Mouse (Mus musculus) thymus, adult 2 months (tissue): ENCODE measurements around the gene Grip1. TPM values are rescaled to one million over a fixed set of nuclear protein-coding genes. Genes with fewer than 3 reads are reported as not detected.

ENCODE experiments used
- DNase-seq: peaks from one replicate; pipeline ENCODE4 v3.0.0; 2021
- H3K27ac ChIP-seq: fragments of 200-500 bp; 2 replicates; pipeline ENCODE4 v1.5.1; 2012; ENCODE audit warnings: low read length, control low read depth; ENCODE audit not compliant: control insufficient read depth, insufficient read depth
- H3K27me3 ChIP-seq: fragments of 200-500 bp; 2 replicates; pipeline ENCODE4 v1.6.1; 2012; ENCODE audit warnings: mild to moderate bottlenecking, low read length, moderate library complexity, mixed read lengths; ENCODE audit not compliant: control insufficient read depth, insufficient read depth
- H3K36me3 ChIP-seq: fragments of 200-500 bp; 2 replicates; pipeline ENCODE4 v1.6.1; 2012; ENCODE audit warnings: mild to moderate bottlenecking, low read length, moderate library complexity; ENCODE audit not compliant: control insufficient read depth, insufficient read depth
- H3K4me1 ChIP-seq: fragments of 200-500 bp; replicated peaks from 2 replicates; pipeline ENCODE4 v1.6.1; 2012; ENCODE audit warnings: low read length; ENCODE audit not compliant: control insufficient read depth, insufficient read depth
- H3K4me3 ChIP-seq: fragments of 200-500 bp; 2 replicates; pipeline ENCODE4 v1.5.1; 2012; ENCODE audit warnings: mild to moderate bottlenecking, low read length, control low read depth, moderate library complexity; ENCODE audit not compliant: control insufficient read depth, insufficient read depth
- CTCF ChIP-seq: fragments of 200-500 bp; IDR thresholded peaks from 2 replicates; pipeline ENCODE4 v1.5.1; 2012; ENCODE audit warnings: mild to moderate bottlenecking, control low read depth, low read length, moderate library complexity, borderline replicate concordance; ENCODE audit not compliant: control insufficient read depth, poor library complexity, insufficient read depth; ENCODE audit errors: extremely low read depth
- POLR2A ChIP-seq: fragments of 200-500 bp; IDR thresholded peaks from 2 replicates; pipeline ENCODE4 v1.6.1; 2012; ENCODE audit warnings: mild to moderate bottlenecking, low read length, control low read depth, moderate library complexity; ENCODE audit not compliant: control insufficient read depth, poor library complexity, insufficient read depth; ENCODE audit errors: extremely low read depth
- WGBS: fragments of 180-500 bp; shearing (Covaris S2); methylation state at CpG from one replicate; pipeline ENCODE4 v1.1.7; 2018; 5-methylcytosine and 5-hydroxymethylcytosine counted together
- polyA plus RNA-seq: library from polyadenylated mRNA; depleted of rRNA; stranded (reverse); fragments of >200 nt; gene quantifications from 2 replicates; pipeline ENCODE4 v1.2.3, GENCODE M21; 2012

Grip1 gene
- polyA plus RNA-seq, 1 experiment = 0.47 TPM

DNA sequence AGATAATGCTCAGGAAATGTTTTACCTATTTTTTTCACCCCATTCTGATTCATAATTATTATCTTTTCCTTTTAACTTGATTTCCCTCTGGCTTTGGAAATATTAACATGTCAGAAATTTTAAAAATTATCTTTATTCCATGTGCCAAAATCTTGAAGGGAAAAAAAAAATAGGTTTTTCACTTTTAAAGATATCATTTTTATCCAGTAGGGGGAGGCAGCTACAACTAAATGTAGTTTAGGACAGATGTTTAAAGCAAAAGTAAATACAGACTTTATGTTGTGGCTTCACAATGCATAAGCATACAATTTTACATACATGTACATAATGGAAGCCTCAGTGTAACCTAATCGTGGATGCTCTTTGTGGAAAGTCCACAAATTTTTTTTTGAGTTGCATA is 336.9 kb downstream of the Grip1 start:
- no peak for DNase-seq
- H3K27me3 ChIP-seq = no peaks in the 10 kb centered on the region
- TF ChIP-seq CTCF (no peak), POLR2A (no peak)
- H3K4me1 ChIP-seq = no peaks in the 10 kb centered on the region
- no peaks in the 10 kb centered on the region for H3K36me3 ChIP-seq
- 74% methylated on average over 1 of the region's 1 CpGs for WGBS
- H3K4me3 ChIP-seq = no peak overlapping the region
- H3K27ac ChIP-seq = no peak overlapping the region

GRCm38 (mm10) chr10:119802421-119802820 is 348.8 kb downstream of the Grip1 start:
- 73% methylated on average over 6 of the region's 6 CpGs for WGBS
- DNase-seq = no peak
- TF ChIP-seq POLR2A (no peak), CTCF (no peak)

DNA sequence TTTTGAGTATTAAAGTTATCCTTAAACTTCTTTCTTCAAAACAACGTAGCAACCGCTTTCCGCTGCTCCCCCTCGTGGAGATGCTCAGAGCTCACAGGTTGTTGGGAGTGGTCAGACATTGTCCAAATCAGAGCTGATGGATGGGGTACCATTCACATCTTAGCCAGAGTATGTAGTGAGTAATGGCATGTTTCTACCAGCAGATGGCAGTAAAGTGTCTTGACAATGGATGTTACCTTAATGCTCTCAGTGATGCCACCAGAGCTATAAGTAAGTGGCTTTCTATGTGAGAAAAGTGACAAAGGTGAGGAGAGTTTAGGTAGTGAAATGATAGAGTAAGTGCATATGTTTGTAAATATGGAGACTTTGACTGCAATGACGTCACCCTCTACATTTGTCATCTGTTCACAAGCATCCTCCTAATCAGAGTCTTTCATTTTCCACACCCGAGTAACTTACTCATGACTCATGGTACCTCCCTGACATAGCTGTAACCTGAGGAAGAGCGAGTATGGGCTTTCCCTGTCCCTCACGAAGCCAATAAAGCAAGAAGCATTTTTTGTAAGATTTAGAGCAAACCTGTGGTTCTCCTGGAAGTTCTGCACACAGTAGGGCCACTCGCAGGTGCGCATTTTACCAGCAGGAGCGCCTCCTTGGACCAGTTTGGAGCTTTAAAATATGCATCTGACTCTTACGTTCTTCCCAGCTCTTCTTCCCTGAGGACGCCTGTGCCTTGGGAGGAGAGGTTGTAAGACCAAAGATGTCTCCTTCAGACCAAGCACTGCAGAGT is 350.2 kb downstream of the Grip1 start:
- no peak overlapping the region for H3K27ac ChIP-seq
- DNase-seq = no peak
- TF ChIP-seq CTCF (no peak), POLR2A (no peak)
- H3K4me3 ChIP-seq = no peak overlapping the region
- WGBS = 60% methylated on average over 13 of the region's 13 CpGs
- H3K27me3 ChIP-seq = no peaks in the 10 kb centered on the region
- H3K36me3 ChIP-seq = no peaks in the 10 kb centered on the region
- no peaks in the 10 kb centered on the region for H3K4me1 ChIP-seq

More at GRCm38 (mm10) chr10:119802421-119802820, 348.8 kb downstream of the Grip1 start:
- Histone ChIP-seq H3K27ac (no peak overlapping the region), H3K27me3 (no peaks in the 10 kb centered on the region), H3K4me3 (no peak overlapping the region), H3K4me1 (no peaks in the 10 kb centered on the region), H3K36me3 (no peaks in the 10 kb centered on the region)

DNA sequence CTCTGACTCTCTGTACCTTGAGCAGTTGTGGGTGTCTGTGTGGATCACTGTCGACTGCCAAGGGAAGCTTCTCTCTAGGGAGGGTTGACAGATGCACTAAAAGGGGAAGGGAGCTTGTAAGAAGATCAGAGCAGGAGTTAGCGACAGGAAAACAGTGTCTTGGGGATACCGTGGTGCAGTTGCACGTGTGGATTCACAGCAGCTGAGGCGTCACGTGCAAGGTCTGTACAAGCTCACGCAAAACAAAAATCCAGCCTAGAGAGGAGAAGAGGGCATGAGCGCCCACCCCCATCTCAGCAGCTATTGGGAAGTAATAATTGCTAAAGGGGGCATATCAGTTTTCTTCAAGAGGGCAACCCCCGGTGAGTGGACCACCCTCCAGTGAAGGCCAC is 350.8 kb downstream of the Grip1 start:
- Histone ChIP-seq H3K36me3 (no peaks in the 10 kb centered on the region), H3K27me3 (no peaks in the 10 kb centered on the region), H3K4me1 (no peaks in the 10 kb centered on the region), H3K27ac (no peak overlapping the region), H3K4me3 (no peak overlapping the region)
- 82% methylated on average over 9 of the region's 9 CpGs for WGBS
- DNase-seq = no peak
- TF ChIP-seq CTCF = no peak
- TF ChIP-seq POLR2A = no peak

DNA sequence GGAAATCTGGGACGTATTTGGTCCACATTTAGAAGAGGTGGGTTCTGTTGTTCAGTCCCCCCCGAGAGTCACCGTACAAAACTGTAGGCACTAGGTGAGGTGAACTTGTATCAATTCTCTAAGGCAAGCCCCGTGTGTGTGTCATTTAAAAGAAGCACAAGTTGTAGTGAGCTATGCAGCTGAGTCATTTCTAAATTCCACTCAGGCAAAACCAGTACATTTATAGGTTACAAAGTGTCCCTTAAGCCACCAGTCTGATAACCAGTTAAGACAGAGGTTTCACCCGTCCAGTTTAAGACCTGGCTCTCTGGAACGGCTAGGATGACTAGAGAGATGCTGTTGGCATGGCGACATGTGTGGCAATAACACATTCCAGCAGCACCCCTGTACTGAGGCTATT is 351.5 kb downstream of the Grip1 start:
- no peaks in the 10 kb centered on the region for H3K27me3 ChIP-seq
- no peaks in the 10 kb centered on the region for H3K36me3 ChIP-seq
- DNase-seq = no peak
- TF ChIP-seq CTCF = no peak
- TF ChIP-seq POLR2A = no peak
- no peak overlapping the region for H3K4me3 ChIP-seq
- H3K4me1 ChIP-seq = no peaks in the 10 kb centered on the region
- 89% methylated on average over 7 of the region's 7 CpGs for WGBS
- no peak overlapping the region for H3K27ac ChIP-seq

- Histone ChIP-seq H3K27me3 (no peaks in the 10 kb centered on the region), H3K36me3 (no peaks in the 10 kb centered on the region), H3K4me1 (no peaks in the 10 kb centered on the region), H3K27ac (no peak overlapping the region), H3K4me3 (no peak overlapping the region)
- no peak for DNase-seq
- WGBS = 72% methylated on average over 8 of the region's 8 CpGs
- TF ChIP-seq CTCF (no peak), POLR2A (no peak)
Measured at GRCm38 (mm10) chr10:119806151-119806550, 352.5 kb downstream of the Grip1 start.
